Mouse (Mus musculus): ENCODE results near the gene Sart3. TPM values are rescaled to one million over a fixed set of nuclear protein-coding genes. Genes with fewer than 3 reads are reported as not detected.
A peak's percentile ranks its signal among the peaks of the same experiment; 100 is the strongest.
"Not testable (repeated sequence)": the region's sequence is repeated elsewhere in the genome, so short reads cannot be mapped to it uniquely, and the experiment has no call there.

The Sart3 gene
- polyA plus RNA-seq, 1 experiment: 29.3 TPM

- Histone ChIP-seq H3K4me2 (ENCODE audit: low read depth) (peak overlapping the region; percentile 10), H3K36me3 (ENCODE audit: control insufficient read depth, insufficient read depth) (no peaks in the 10 kb centered on the region), H3K4me3 (no peak overlapping the region), H3K79me2 (ENCODE audit: control insufficient read depth, insufficient read depth) (no peaks in the 10 kb centered on the region), H3ac (ENCODE audit: control insufficient read depth, insufficient read length) (no peak overlapping the region), H3K27me3 (ENCODE audit: control insufficient read depth, insufficient read depth, insufficient read length) (no peaks in the 10 kb centered on the region)
- TF ChIP-seq E2F4 (IDR thresholded peaks at IDR 0.05; ENCODE audit: insufficient read depth) (no peak), REST (IDR thresholded peaks at IDR 0.05; ENCODE audit: insufficient read depth, insufficient read length) (no peak), TCF3 (IDR thresholded peaks at IDR 0.05; ENCODE audit: insufficient read length, low read depth) (no peak), MAX (IDR thresholded peaks at IDR 0.05; ENCODE audit: low read depth) (no peak), MYOG (IDR thresholded peaks at IDR 0.05; ENCODE audit: control insufficient read depth in 1 of 3, insufficient read depth in 1 of 3, insufficient read length in 2 of 3, low read depth in 2 of 3) (no peak), USF1 (IDR thresholded peaks at IDR 0.05; ENCODE audit: low read depth) (no peak), TCF12 (IDR thresholded peaks at IDR 0.05; ENCODE audit: insufficient read depth, poor library complexity, severe bottlenecking) (no peak), MYOD1 (IDR thresholded peaks at IDR 0.05; ENCODE audit: control insufficient read depth in 1 of 3, insufficient read length in 2 of 3, low read depth in 2 of 3) (no peak), POLR2A (IDR thresholded peaks at IDR 0.05; ENCODE audit: insufficient read length, low read depth) (no peak), SRF (IDR thresholded peaks at IDR 0.05; ENCODE audit: control insufficient read depth, insufficient read length, low read depth) (no peak)
Observed at GRCm38 (mm10) chr5:113781254-113781653, 8.9 kb upstream of the Sart3 start.

- TF ChIP-seq MYOD1 (IDR thresholded peaks at IDR 0.05; ENCODE audit: control insufficient read depth in 1 of 3, insufficient read length in 2 of 3, low read depth in 2 of 3) (peak in 2 of 3 experiments; percentile 65 to 76), USF1 (IDR thresholded peaks at IDR 0.05; ENCODE audit: low read depth) (no peak), POLR2AphosphoS2 (IDR thresholded peaks at IDR 0.05; ENCODE audit: insufficient read length, low read depth) (no peak), MYOG (IDR thresholded peaks at IDR 0.05; ENCODE audit: control insufficient read depth in 1 of 3, insufficient read depth in 1 of 3, insufficient read length in 2 of 3, low read depth in 2 of 3) (peak in 1 of 3 experiments; percentile 61)
- peak overlapping the region; percentile 10 for H3K4me2 ChIP-seq (ENCODE audit: low read depth)
- H3K79me2 ChIP-seq (ENCODE audit: control insufficient read depth, insufficient read depth): no peaks in the 10 kb centered on the region
- no peaks in the 10 kb centered on the region for H3K27me3 ChIP-seq (ENCODE audit: control insufficient read depth, insufficient read depth, insufficient read length)
- no peak overlapping the region for H3K4me3 ChIP-seq
- H3K36me3 ChIP-seq (ENCODE audit: control insufficient read depth, insufficient read depth): no peaks in the 10 kb centered on the region
- no peak overlapping the region for H3ac ChIP-seq (ENCODE audit: control insufficient read depth, insufficient read length)
Observed at GRCm38 (mm10) chr5:113780763-113781162, 8.5 kb upstream of the Sart3 start.

GRCm38 (mm10) chr5:113780082-113780752, 7.9 kb upstream of the Sart3 start:
- Histone ChIP-seq H3K27me3 (ENCODE audit: control insufficient read depth, insufficient read depth, insufficient read length) (no peaks in the 10 kb centered on the region), H3ac (ENCODE audit: control insufficient read depth, insufficient read length) (no peak overlapping the region), H3K4me2 (ENCODE audit: low read depth) (no peak overlapping the region), H3K36me3 (ENCODE audit: control insufficient read depth, insufficient read depth) (no peaks in the 10 kb centered on the region), H3K79me2 (ENCODE audit: control insufficient read depth, insufficient read depth) (no peaks in the 10 kb centered on the region), H3K4me3 (no peak overlapping the region)
- TF ChIP-seq MYOD1 (IDR thresholded peaks at IDR 0.05; ENCODE audit: control insufficient read depth in 1 of 3, insufficient read length in 2 of 3, low read depth in 2 of 3): no peak
- TF ChIP-seq POLR2A (IDR thresholded peaks at IDR 0.05; ENCODE audit: insufficient read length, low read depth): no peak
- TF ChIP-seq POLR2AphosphoS2 (IDR thresholded peaks at IDR 0.05; ENCODE audit: insufficient read length, low read depth): no peak
- no peak for TF ChIP-seq TCF12 (IDR thresholded peaks at IDR 0.05; ENCODE audit: insufficient read depth, poor library complexity, severe bottlenecking)
- no peak for TF ChIP-seq MAX (IDR thresholded peaks at IDR 0.05; ENCODE audit: low read depth)
- TF ChIP-seq USF1 (IDR thresholded peaks at IDR 0.05; ENCODE audit: low read depth): no peak

DNA sequence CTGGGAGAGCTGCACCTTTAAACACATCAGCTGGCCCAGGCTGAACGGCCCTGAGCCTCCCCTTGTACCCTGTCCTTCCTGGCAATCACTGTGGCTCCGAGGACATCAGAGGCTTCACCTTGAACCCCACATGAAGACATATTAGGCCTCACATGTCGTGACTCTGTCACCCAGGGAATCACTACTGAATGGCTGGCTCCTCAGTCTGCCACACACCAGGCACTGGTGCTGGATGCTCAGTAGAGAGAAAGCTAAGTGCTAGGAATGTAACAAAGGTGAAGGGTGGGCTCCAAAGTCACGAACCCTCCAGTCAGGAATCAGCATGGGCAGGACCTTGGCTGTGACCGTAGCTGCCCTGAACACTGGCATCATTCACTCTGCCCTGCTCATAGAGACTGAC, 7.3 kb upstream of the Sart3 start:
- no peak for TF ChIP-seq TCF12 (IDR thresholded peaks at IDR 0.05; ENCODE audit: insufficient read depth, poor library complexity, severe bottlenecking)
- TF ChIP-seq CEBPB (IDR thresholded peaks at IDR 0.05; ENCODE audit: insufficient read depth, poor library complexity, severe bottlenecking): no peak
- TF ChIP-seq E2F4 (IDR thresholded peaks at IDR 0.05; ENCODE audit: insufficient read depth): no peak
- TF ChIP-seq POLR2AphosphoS2 (IDR thresholded peaks at IDR 0.05; ENCODE audit: insufficient read length, low read depth): no peak
- TF ChIP-seq REST (IDR thresholded peaks at IDR 0.05; ENCODE audit: insufficient read depth, insufficient read length): no peak
- TF ChIP-seq MYOG (IDR thresholded peaks at IDR 0.05; ENCODE audit: control insufficient read depth in 1 of 3, insufficient read depth in 1 of 3, insufficient read length in 2 of 3, low read depth in 2 of 3): no peak
- TF ChIP-seq MAX (IDR thresholded peaks at IDR 0.05; ENCODE audit: low read depth): no peak
- no peak for TF ChIP-seq POLR2A (IDR thresholded peaks at IDR 0.05; ENCODE audit: insufficient read length, low read depth)
- TF ChIP-seq MYOD1 (IDR thresholded peaks at IDR 0.05; ENCODE audit: control insufficient read depth in 1 of 3, insufficient read length in 2 of 3, low read depth in 2 of 3): no peak
- TF ChIP-seq USF1 (IDR thresholded peaks at IDR 0.05; ENCODE audit: low read depth): no peak
- no peak for TF ChIP-seq SRF (IDR thresholded peaks at IDR 0.05; ENCODE audit: control insufficient read depth, insufficient read length, low read depth)
- no peak for TF ChIP-seq TCF3 (IDR thresholded peaks at IDR 0.05; ENCODE audit: insufficient read length, low read depth)
- Histone ChIP-seq H3K4me3 (no peak overlapping the region), H3K4me2 (ENCODE audit: low read depth) (no peak overlapping the region), H3K36me3 (ENCODE audit: control insufficient read depth, insufficient read depth) (no peaks in the 10 kb centered on the region), H3K79me2 (ENCODE audit: control insufficient read depth, insufficient read depth) (peaks cover under 1% of the 10 kb centered on the region), H3K27me3 (ENCODE audit: control insufficient read depth, insufficient read depth, insufficient read length) (no peaks in the 10 kb centered on the region), H3ac (ENCODE audit: control insufficient read depth, insufficient read length) (no peak overlapping the region)

GRCm38 (mm10) chr5:113777728-113778127, 5.4 kb upstream of the Sart3 start:
- not testable (repeated sequence) for H3K4me2 ChIP-seq (ENCODE audit: low read depth); H3K27me3 ChIP-seq (ENCODE audit: control insufficient read depth, insufficient read depth, insufficient read length); H3K4me3 ChIP-seq; H3ac ChIP-seq (ENCODE audit: control insufficient read depth, insufficient read length); H3K36me3 ChIP-seq (ENCODE audit: control insufficient read depth, insufficient read depth)
- peaks cover 14% of the 10 kb centered on the region for H3K79me2 ChIP-seq (ENCODE audit: control insufficient read depth, insufficient read depth)
